Mouse (Mus musculus): ENCODE data around the gene Srxn1. TPM values are rescaled to one million over a fixed set of nuclear protein-coding genes. Genes with fewer than 3 reads are reported as not detected.

Gene Srxn1
- polyA plus RNA-seq, 2 experiments = 9.5 to 11.2 TPM

- Histone ChIP-seq H3K9ac (ENCODE audit: low read depth, low read length, severe bottlenecking) (peak overlapping the region; percentile 45), H3K36me3 (ENCODE audit: control insufficient read depth, insufficient read depth, low read length) (no peaks in the 10 kb centered on the region; the same call in 1 of the 2 replicates), H3K9me3 (ENCODE audit: control insufficient read depth, low read length) (no peaks in the 10 kb centered on the region), H3K4me1 (ENCODE audit: control insufficient read depth, insufficient read depth, low read length) (peaks cover 14% of the 10 kb centered on the region), H3K4me2 (replicated peaks; ENCODE audit: low read depth, low read length, severe bottlenecking) (peak overlapping the region; percentile 43), H3K27ac (replicated peaks; ENCODE audit: low read depth, low read length) (no peak overlapping the region), H3K4me3 (replicated peaks; ENCODE audit: low read length) (peak overlapping the region; percentile 10; the same call in 1 of the 2 replicates), H3K27me3 (ENCODE audit: control insufficient read depth, insufficient read depth, low read length) (no peaks in the 10 kb centered on the region)
- no peak for TF ChIP-seq POLR2A (IDR thresholded peaks at IDR 0.05; ENCODE audit: borderline replicate concordance, extremely low read depth, insufficient read depth, insufficient read length)
- ATAC-seq (ENCODE audit: low FRiP score, low read depth) = peak; percentile 50; the same call in 1 of the 2 replicates
- peak; percentile 45 for DNase-seq (ENCODE audit: low spot score)
- WGBS = 14% methylated on average over 34 of the region's 36 CpGs
Observed at GRCm38 (mm10) chr2:152114057-152114975, 9.0 kb downstream of the Srxn1 start.

- DNase-seq (ENCODE audit: low spot score) (no peak), ATAC-seq (ENCODE audit: low FRiP score, low read depth) (no peak)
- H3K27ac ChIP-seq (replicated peaks; ENCODE audit: low read depth, low read length) = no peak overlapping the region
- peaks cover 15% of the 10 kb centered on the region for H3K4me1 ChIP-seq (ENCODE audit: control insufficient read depth, insufficient read depth, low read length)
- H3K9ac ChIP-seq (ENCODE audit: low read depth, low read length, severe bottlenecking) = no peak overlapping the region
- H3K4me2 ChIP-seq (replicated peaks; ENCODE audit: low read depth, low read length, severe bottlenecking) = no peak overlapping the region
- no peaks in the 10 kb centered on the region for H3K36me3 ChIP-seq (ENCODE audit: control insufficient read depth, insufficient read depth, low read length)
- no peak for TF ChIP-seq POLR2A (IDR thresholded peaks at IDR 0.05; ENCODE audit: borderline replicate concordance, extremely low read depth, insufficient read depth, insufficient read length)
- 85% methylated on average over 7 of the region's 7 CpGs for WGBS
- no peak overlapping the region for H3K4me3 ChIP-seq (replicated peaks; ENCODE audit: low read length)
- H3K9me3 ChIP-seq (ENCODE audit: control insufficient read depth, low read length) = no peaks in the 10 kb centered on the region
- H3K27me3 ChIP-seq (ENCODE audit: control insufficient read depth, insufficient read depth, low read length) = no peaks in the 10 kb centered on the region
Observed at GRCm38 (mm10) chr2:152117694-152118093, 12.4 kb downstream of the Srxn1 start.

- 41% methylated on average over 6 of the region's 6 CpGs for WGBS
- Histone ChIP-seq H3K4me1 (ENCODE audit: control insufficient read depth, insufficient read depth, low read length) (peaks cover 11% of the 10 kb centered on the region), H3K4me2 (replicated peaks; ENCODE audit: low read depth, low read length, severe bottlenecking) (no peak overlapping the region), H3K9me3 (ENCODE audit: control insufficient read depth, low read length) (no peaks in the 10 kb centered on the region), H3K36me3 (ENCODE audit: control insufficient read depth, insufficient read depth, low read length) (no peaks in the 10 kb centered on the region), H3K27ac (replicated peaks; ENCODE audit: low read depth, low read length) (no peak overlapping the region), H3K27me3 (ENCODE audit: control insufficient read depth, insufficient read depth, low read length) (no peaks in the 10 kb centered on the region), H3K9ac (ENCODE audit: low read depth, low read length, severe bottlenecking) (no peak overlapping the region), H3K4me3 (replicated peaks; ENCODE audit: low read length) (no peak overlapping the region)
- ATAC-seq (ENCODE audit: low FRiP score, low read depth) (no peak), DNase-seq (ENCODE audit: low spot score) (no peak)
- TF ChIP-seq POLR2A (IDR thresholded peaks at IDR 0.05; ENCODE audit: borderline replicate concordance, extremely low read depth, insufficient read depth, insufficient read length) = no peak
Observed at GRCm38 (mm10) chr2:152119228-152119865, 14.0 kb downstream of the Srxn1 start.

GRCm38 (mm10) chr2:152122896-152123295 lies 17.6 kb downstream of the Srxn1 start:
- no peak overlapping the region for H3K4me3 ChIP-seq (replicated peaks; ENCODE audit: low read length)
- DNase-seq (ENCODE audit: low spot score) (no peak), ATAC-seq (ENCODE audit: low FRiP score, low read depth) (no peak)
- no peak overlapping the region for H3K9ac ChIP-seq (ENCODE audit: low read depth, low read length, severe bottlenecking)
- no peaks in the 10 kb centered on the region for H3K27me3 ChIP-seq (ENCODE audit: control insufficient read depth, insufficient read depth, low read length)
- 0 out of 2 replicates have a peak, but pooled peaks cover 3% of the 10 kb centered on the region for H3K4me1 ChIP-seq (ENCODE audit: control insufficient read depth, insufficient read depth, low read length)
- no peak overlapping the region for H3K27ac ChIP-seq (replicated peaks; ENCODE audit: low read depth, low read length)
- 72% methylated on average over 9 of the region's 9 CpGs for WGBS
- H3K4me2 ChIP-seq (replicated peaks; ENCODE audit: low read depth, low read length, severe bottlenecking) = no peak overlapping the region
- no peak for TF ChIP-seq POLR2A (IDR thresholded peaks at IDR 0.05; ENCODE audit: borderline replicate concordance, extremely low read depth, insufficient read depth, insufficient read length)
- no peaks in the 10 kb centered on the region for H3K36me3 ChIP-seq (ENCODE audit: control insufficient read depth, insufficient read depth, low read length)
- H3K9me3 ChIP-seq (ENCODE audit: control insufficient read depth, low read length) = no peaks in the 10 kb centered on the region

- no peak for DNase-seq (ENCODE audit: low spot score)
- no peak overlapping the region for H3K27ac ChIP-seq (replicated peaks; ENCODE audit: low read depth, low read length)
- H3K27me3 ChIP-seq (ENCODE audit: control insufficient read depth, insufficient read depth, low read length) = no peaks in the 10 kb centered on the region
- no peak overlapping the region for H3K4me2 ChIP-seq (replicated peaks; ENCODE audit: low read depth, low read length, severe bottlenecking)
- WGBS = 61% methylated on average over 2 of the region's 2 CpGs
- H3K4me1 ChIP-seq (ENCODE audit: control insufficient read depth, insufficient read depth, low read length) = peaks cover 10% of the 10 kb centered on the region
- no peak overlapping the region for H3K9ac ChIP-seq (ENCODE audit: low read depth, low read length, severe bottlenecking)
- H3K36me3 ChIP-seq (ENCODE audit: control insufficient read depth, insufficient read depth, low read length) = no peaks in the 10 kb centered on the region
- ATAC-seq (ENCODE audit: low FRiP score, low read depth) = no peak
- H3K4me3 ChIP-seq (replicated peaks; ENCODE audit: low read length) = no peak overlapping the region
- TF ChIP-seq POLR2A (IDR thresholded peaks at IDR 0.05; ENCODE audit: borderline replicate concordance, extremely low read depth, insufficient read depth, insufficient read length) = no peak
- no peaks in the 10 kb centered on the region for H3K9me3 ChIP-seq (ENCODE audit: control insufficient read depth, low read length)
Observed at GRCm38 (mm10) chr2:152128597-152128996, 23.3 kb downstream of the Srxn1 start.
